Mouse (Mus musculus) lung, adult 2 months (tissue): ENCODE data around the gene Wnt11.

ENCODE experiments used
- CTCF ChIP-seq: fragments of 200-500 bp; IDR thresholded peaks from 2 replicates; pipeline ENCODE4 v1.5.1; 2011; ENCODE audit warnings: mild to moderate bottlenecking, low read length, control low read depth; ENCODE audit not compliant: insufficient read depth
- POLR2A ChIP-seq: fragments of 200-500 bp; IDR thresholded peaks from 2 replicates; pipeline ENCODE4 v1.6.1; 2011; ENCODE audit warnings: low read depth, mild to moderate bottlenecking, control low read depth, low read length, borderline replicate concordance; ENCODE audit errors: extremely low read depth

GRCm38 (mm10) chr7:98895501-98896095 lies 60.7 kb downstream of the Wnt11 start:
- TF ChIP-seq CTCF (no peak), POLR2A (no peak)
